Mouse (Mus musculus) B cell, adult 2 months (primary cell): ENCODE results near the gene Naa35.
A peak's percentile ranks its signal among the peaks of the same experiment; 100 is the strongest.
"Not testable (repeated sequence)": the region's sequence is repeated elsewhere in the genome, so short reads cannot be mapped to it uniquely, and the experiment has no call there.

ENCODE experiments used
- DNase-seq, 2 experiments: peaks; one replicate each; pipeline ENCODE4 v3.0.0; 2022

The Naa35 gene

GRCm38 (mm10) chr13:59584481-59584880, 578 bp upstream of the Naa35 start:
- DNase-seq: peak; percentile 21 to 30

GRCm38 (mm10) chr13:59585648-59586005, 568 bp downstream of the Naa35 start:
- DNase-seq: peak in 1 of 2 experiments; percentile 39

GRCm38 (mm10) chr13:59587201-59587600, 2.1 kb downstream of the Naa35 start:
- DNase-seq: no peak

- no peak for DNase-seq
Measured at GRCm38 (mm10) chr13:59589672-59590071, 4.6 kb downstream of the Naa35 start.

- DNase-seq: no peak
Measured at GRCm38 (mm10) chr13:59590691-59591090, 5.6 kb downstream of the Naa35 start.

GRCm38 (mm10) chr13:59592058-59592457, 7.0 kb downstream of the Naa35 start:
- not testable (repeated sequence) for DNase-seq

- no peak for DNase-seq
Measured at GRCm38 (mm10) chr13:59592630-59593029, 7.6 kb downstream of the Naa35 start.

- no peak for DNase-seq
Measured at GRCm38 (mm10) chr13:59603096-59603495, 18.0 kb downstream of the Naa35 start.

GRCm38 (mm10) chr13:59604511-59604910, 19.5 kb downstream of the Naa35 start:
- DNase-seq: no peak

GRCm38 (mm10) chr13:59605221-59605922, 20.3 kb downstream of the Naa35 start:
- DNase-seq: no peak

GRCm38 (mm10) chr13:59609885-59610284, 24.8 kb downstream of the Naa35 start:
- DNase-seq: no peak

- DNase-seq: no peak
Measured at GRCm38 (mm10) chr13:59610437-59610836, 25.4 kb downstream of the Naa35 start.

- DNase-seq: no peak
Measured at GRCm38 (mm10) chr13:59613868-59614267, 28.8 kb downstream of the Naa35 start.

GRCm38 (mm10) chr13:59615152-59615551, 30.1 kb downstream of the Naa35 start:
- DNase-seq: no peak

- DNase-seq: no peak
Measured at GRCm38 (mm10) chr13:59615554-59615953, 30.5 kb downstream of the Naa35 start.

GRCm38 (mm10) chr13:59618463-59618862, 33.4 kb downstream of the Naa35 start:
- no peak for DNase-seq

- DNase-seq: no peak
Measured at GRCm38 (mm10) chr13:59621643-59622489, 36.8 kb downstream of the Naa35 start.

GRCm38 (mm10) chr13:59624389-59624788, 39.3 kb downstream of the Naa35 start:
- DNase-seq: no peak

GRCm38 (mm10) chr13:59624903-59625302, 39.8 kb downstream of the Naa35 start:
- no peak for DNase-seq

GRCm38 (mm10) chr13:59626739-59627138, 41.7 kb downstream of the Naa35 start:
- no peak for DNase-seq

GRCm38 (mm10) chr13:59634637-59635036, 49.6 kb downstream of the Naa35 start:
- no peak for DNase-seq

- no peak for DNase-seq
Measured at GRCm38 (mm10) chr13:59637800-59638199, 52.7 kb downstream of the Naa35 start.

GRCm38 (mm10) chr13:59639368-59640177, 54.5 kb downstream of the Naa35 start:
- DNase-seq: no peak

- no peak for DNase-seq
Measured at GRCm38 (mm10) chr13:59640178-59640440, 55.0 kb downstream of the Naa35 start.
